Mouse (Mus musculus) spleen, postnatal 10 days (tissue): ENCODE measurements around the gene 2900026A02Rik.
A peak's percentile ranks its signal among the peaks of the same experiment; 100 is the strongest.

Experiments
- DNase-seq, 2 experiments: peaks; one replicate each; pipeline ENCODE4 v3.0.0; 2021 to 2022; ENCODE audit warnings: low spot score in 2 of 2

2900026A02Rik gene

GRCm38 (mm10) chr5:113212156-113212835 is 8.7 kb downstream of the 2900026A02Rik start:
- no peak for DNase-seq

GRCm38 (mm10) chr5:113210314-113210713 is 10.7 kb downstream of the 2900026A02Rik start:
- no peak for DNase-seq

- no peak for DNase-seq
Observed at GRCm38 (mm10) chr5:113209898-113210297, 11.1 kb downstream of the 2900026A02Rik start.

GRCm38 (mm10) chr5:113209401-113209750 is 11.7 kb downstream of the 2900026A02Rik start:
- DNase-seq, result no peak

GRCm38 (mm10) chr5:113208622-113209400 is 12.2 kb downstream of the 2900026A02Rik start:
- no peak for DNase-seq

GRCm38 (mm10) chr5:113208048-113208447 is 13.0 kb downstream of the 2900026A02Rik start:
- DNase-seq, result no peak

GRCm38 (mm10) chr5:113206670-113207352 is 14.2 kb downstream of the 2900026A02Rik start:
- DNase-seq, result no peak

- DNase-seq, result no peak
Observed at GRCm38 (mm10) chr5:113204193-113204592, 16.8 kb downstream of the 2900026A02Rik start.

GRCm38 (mm10) chr5:113199772-113200134 is 21.3 kb downstream of the 2900026A02Rik start:
- DNase-seq, result no peak

GRCm38 (mm10) chr5:113199126-113199771 is 21.8 kb downstream of the 2900026A02Rik start:
- no peak for DNase-seq

- no peak for DNase-seq
Observed at GRCm38 (mm10) chr5:113196916-113197794, 23.9 kb downstream of the 2900026A02Rik start.

GRCm38 (mm10) chr5:113195907-113196306 is 25.1 kb downstream of the 2900026A02Rik start:
- no peak for DNase-seq

- DNase-seq, result no peak
Observed at GRCm38 (mm10) chr5:113195451-113195850, 25.6 kb downstream of the 2900026A02Rik start.

GRCm38 (mm10) chr5:113193762-113194161 is 27.3 kb downstream of the 2900026A02Rik start:
- no peak for DNase-seq

GRCm38 (mm10) chr5:113191901-113192300 is 29.1 kb downstream of the 2900026A02Rik start:
- no peak for DNase-seq

GRCm38 (mm10) chr5:113190558-113190957 is 30.5 kb downstream of the 2900026A02Rik start:
- DNase-seq, result no peak

- no peak for DNase-seq
Observed at GRCm38 (mm10) chr5:113181441-113181840, 39.6 kb downstream of the 2900026A02Rik start.

- no peak for DNase-seq
Observed at GRCm38 (mm10) chr5:113180755-113181154, 40.3 kb downstream of the 2900026A02Rik start.

- peak; percentile 42 to 80 for DNase-seq
Observed at GRCm38 (mm10) chr5:113179843-113180682, 41.0 kb downstream of the 2900026A02Rik start.

GRCm38 (mm10) chr5:113179451-113179842 is 41.6 kb downstream of the 2900026A02Rik start:
- DNase-seq, result no peak
